Mouse (Mus musculus) kidney, embryonic 16.5 days (tissue): ENCODE measurements around the gene Rbfox3. TPM values are rescaled to one million over a fixed set of nuclear protein-coding genes. Genes with fewer than 3 reads are reported as not detected.

Experiments used
- ATAC-seq: fragments of 200-750 bp; cut with Nextera tagmentation; 2 replicates; pipeline ENCODE4 v1.8.0; 2017; ENCODE audit warnings: moderate TSS enrichment; ENCODE audit not compliant: low FRiP score, low TSS enrichment
- H3K27ac ChIP-seq: fragments of 300-500 bp; sonication (generic); 2 replicates; pipeline ENCODE4 v1.5.1; 2014; ENCODE audit warnings: low read length
- H3K27me3 ChIP-seq: fragments of 300-500 bp; sonication (generic); 2 replicates; pipeline ENCODE4 v1.6.1; 2014; ENCODE audit warnings: low read length, control low read depth, mixed read lengths; ENCODE audit not compliant: insufficient read depth
- H3K36me3 ChIP-seq: fragments of 300-500 bp; sonication (generic); 2 replicates; pipeline ENCODE4 v1.6.1; 2014; ENCODE audit warnings: low read length, control low read depth, mixed read lengths; ENCODE audit not compliant: insufficient read depth
- H3K4me1 ChIP-seq: fragments of 300-500 bp; sonication (generic); 2 replicates; pipeline ENCODE4 v1.6.1; 2014; ENCODE audit warnings: low read length, control low read depth, mixed read lengths; ENCODE audit not compliant: insufficient read depth
- H3K4me2 ChIP-seq: fragments of 300-500 bp; sonication (generic); replicated peaks from 2 replicates; pipeline ENCODE4 v1.6.1; 2014; ENCODE audit warnings: low read depth, low read length
- H3K4me3 ChIP-seq: fragments of 300-500 bp; sonication (generic); 2 replicates; pipeline ENCODE4 v1.5.1; 2014; ENCODE audit warnings: mild to moderate bottlenecking, low read length
- H3K9ac ChIP-seq: fragments of 300-500 bp; sonication (generic); replicated peaks from 2 replicates; pipeline ENCODE4 v1.6.1; 2014; ENCODE audit warnings: low read length
- H3K9me3 ChIP-seq: fragments of 300-500 bp; sonication (generic); 2 replicates; pipeline ENCODE4 v1.6.1; 2016; ENCODE audit warnings: low read length, control low read depth
- WGBS: fragments of 180-500 bp; shearing (Covaris S2); extraction: QIAGEN DNeasy Blood & Tissue Kit; methylation state at CpG from one replicate; pipeline ENCODE4 v1.1.7; 2014; 5-methylcytosine and 5-hydroxymethylcytosine counted together
- polyA plus RNA-seq: library from polyadenylated mRNA; unstranded; fragments of >200 nt; fragmentation: Nextera tagmentation; extraction: Ambion mirVana; gene quantifications from 2 replicates; pipeline ENCODE4 v1.2.1, GENCODE M21; 2015

The Rbfox3 gene
- polyA plus RNA-seq, 1 experiment from 2014 or later = 1.0 TPM

DNA sequence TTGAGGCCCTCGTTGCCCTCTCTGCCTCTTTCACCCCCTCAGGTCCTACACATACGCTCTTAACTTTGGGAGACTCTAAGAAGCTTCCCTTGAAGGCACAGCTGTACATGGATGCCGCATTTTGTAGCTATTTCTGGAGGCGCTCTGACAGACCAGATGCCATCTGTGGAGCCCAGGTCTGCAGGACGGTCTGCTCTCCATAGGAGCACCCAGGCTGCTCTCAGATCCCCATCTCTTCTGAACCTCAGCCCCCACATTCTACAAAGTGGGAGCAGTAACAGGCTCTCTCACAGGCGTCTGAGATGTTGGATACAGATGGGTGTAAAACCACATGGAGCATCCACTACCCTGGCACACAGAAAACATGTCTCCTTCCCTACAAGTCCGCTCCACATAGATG is 218.1 kb downstream of the Rbfox3 start:
- WGBS = 83% methylated on average over 7 of the region's 7 CpGs

DNA sequence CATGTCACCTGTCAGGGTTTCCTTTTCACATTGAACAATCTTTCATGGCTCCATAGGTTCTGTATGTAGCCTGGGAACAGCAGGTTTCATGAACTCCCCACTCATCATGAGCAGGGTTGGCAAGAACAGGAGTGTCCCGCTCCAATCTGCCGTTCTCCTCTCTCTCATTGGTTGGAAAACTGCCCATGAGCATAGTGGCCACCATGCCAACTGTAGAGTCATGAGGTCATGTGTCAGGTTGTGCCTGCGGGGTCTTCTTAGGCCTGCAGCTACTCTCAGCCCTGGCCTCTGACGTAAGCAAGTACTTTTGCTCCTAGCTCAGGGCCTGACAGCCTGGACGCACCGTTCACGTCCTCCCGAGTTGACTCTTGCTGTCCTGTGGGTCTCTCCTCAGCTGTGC is 221.1 kb downstream of the Rbfox3 start:
- H3K27ac ChIP-seq = no peak overlapping the region
- H3K9ac ChIP-seq = no peak overlapping the region
- no peak for ATAC-seq
- H3K27me3 ChIP-seq = no peaks in the 10 kb centered on the region
- no peaks in the 10 kb centered on the region for H3K4me1 ChIP-seq
- no peak overlapping the region for H3K4me2 ChIP-seq
- H3K4me3 ChIP-seq = no peak overlapping the region
- no peaks in the 10 kb centered on the region for H3K9me3 ChIP-seq
- H3K36me3 ChIP-seq = no peaks in the 10 kb centered on the region
- 89% methylated on average over 8 of the region's 8 CpGs for WGBS

More for the DNA sequence above, 218.1 kb downstream of the Rbfox3 start:
- H3K4me3 ChIP-seq = no peak overlapping the region
- no peak overlapping the region for H3K27ac ChIP-seq
- no peaks in the 10 kb centered on the region for H3K9me3 ChIP-seq
- H3K4me2 ChIP-seq = no peak overlapping the region
- no peaks in the 10 kb centered on the region for H3K4me1 ChIP-seq
- no peaks in the 10 kb centered on the region for H3K36me3 ChIP-seq
- no peak overlapping the region for H3K9ac ChIP-seq
- no peaks in the 10 kb centered on the region for H3K27me3 ChIP-seq
- no peak for ATAC-seq

DNA sequence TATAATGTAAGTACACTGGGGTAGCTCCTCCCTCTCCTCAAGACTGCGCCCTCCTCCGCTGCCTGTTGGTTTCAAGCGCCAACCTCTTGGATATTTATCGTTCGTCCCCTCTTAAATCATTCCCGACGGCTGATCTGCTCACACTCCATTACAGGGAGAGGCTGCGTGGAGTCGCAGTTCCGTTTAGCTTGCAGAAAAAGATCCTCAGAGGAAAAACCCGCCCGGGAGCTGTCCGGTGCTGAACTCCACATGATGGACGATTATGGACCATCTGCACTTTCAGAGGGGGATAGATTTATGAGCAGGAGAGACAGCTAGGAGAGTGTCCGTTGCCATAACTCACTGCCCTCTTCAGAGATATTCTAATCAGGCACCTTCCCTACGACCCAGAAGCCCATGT is 226.0 kb downstream of the Rbfox3 start:
- H3K36me3 ChIP-seq = no peaks in the 10 kb centered on the region
- peaks cover 8% of the 10 kb centered on the region for H3K27me3 ChIP-seq
- H3K4me3 ChIP-seq = no peak overlapping the region
- H3K9ac ChIP-seq = no peak overlapping the region
- under 1% methylated on average over 16 of the region's 16 CpGs for WGBS
- H3K4me2 ChIP-seq = no peak overlapping the region
- H3K9me3 ChIP-seq = no peaks in the 10 kb centered on the region
- no peak for ATAC-seq
- H3K27ac ChIP-seq = no peak overlapping the region
- H3K4me1 ChIP-seq = no peaks in the 10 kb centered on the region

DNA sequence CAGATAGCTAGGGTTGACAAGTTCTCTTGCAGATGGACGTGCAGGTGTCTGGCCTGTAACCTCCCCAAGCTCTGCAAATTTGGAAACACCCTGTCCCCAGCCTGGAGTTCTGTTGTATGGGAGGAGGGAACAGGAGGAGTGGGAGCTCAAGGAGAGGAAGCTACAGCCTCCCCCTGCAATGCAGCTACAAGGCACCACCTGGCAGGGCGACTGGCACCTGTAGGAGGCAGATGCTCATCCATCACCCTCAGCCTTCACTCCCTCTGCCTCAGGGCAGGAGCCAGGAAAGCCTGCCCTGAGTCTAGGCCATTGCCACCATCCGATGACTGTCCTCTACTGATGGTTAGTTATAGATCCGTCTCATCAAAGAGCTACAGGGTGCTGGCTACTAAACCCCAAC is 226.7 kb downstream of the Rbfox3 start:
- H3K27ac ChIP-seq = no peak overlapping the region
- H3K4me1 ChIP-seq = no peaks in the 10 kb centered on the region
- H3K36me3 ChIP-seq = no peaks in the 10 kb centered on the region
- no peak overlapping the region for H3K4me2 ChIP-seq
- no peak overlapping the region for H3K4me3 ChIP-seq
- peaks cover 16% of the 10 kb centered on the region for H3K27me3 ChIP-seq
- 80% methylated on average over 4 of the region's 4 CpGs for WGBS
- no peaks in the 10 kb centered on the region for H3K9me3 ChIP-seq
- no peak for ATAC-seq
- H3K9ac ChIP-seq = no peak overlapping the region

DNA sequence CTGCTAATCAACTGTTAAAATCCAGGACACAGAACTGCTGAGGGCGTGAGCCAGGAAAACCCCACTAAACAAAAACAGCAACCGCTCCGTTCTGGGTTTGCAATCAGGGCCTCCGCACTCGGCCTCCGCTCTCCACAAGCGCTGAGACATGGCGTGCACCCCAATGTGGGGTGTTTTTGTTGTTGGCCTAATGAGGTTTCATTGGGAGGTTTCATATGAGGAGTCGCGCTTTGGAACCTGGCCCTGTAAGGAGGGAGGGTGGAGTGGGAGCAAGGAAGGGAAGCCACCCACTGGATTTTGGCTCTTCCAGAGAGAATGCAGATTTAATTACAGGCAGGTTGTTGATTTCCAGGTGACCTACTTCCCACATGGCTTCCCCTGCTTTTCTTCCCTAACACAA is 230.7 kb downstream of the Rbfox3 start:
- Histone ChIP-seq H3K27me3 (peaks cover 37% of the 10 kb centered on the region), H3K4me2 (no peak overlapping the region), H3K27ac (no peak overlapping the region), H3K36me3 (no peaks in the 10 kb centered on the region), H3K9ac (no peak overlapping the region), H3K4me3 (no peak overlapping the region), H3K9me3 (no peaks in the 10 kb centered on the region), H3K4me1 (no peaks in the 10 kb centered on the region)
- WGBS = 68% methylated on average over 10 of the region's 10 CpGs
- ATAC-seq = no peak

DNA sequence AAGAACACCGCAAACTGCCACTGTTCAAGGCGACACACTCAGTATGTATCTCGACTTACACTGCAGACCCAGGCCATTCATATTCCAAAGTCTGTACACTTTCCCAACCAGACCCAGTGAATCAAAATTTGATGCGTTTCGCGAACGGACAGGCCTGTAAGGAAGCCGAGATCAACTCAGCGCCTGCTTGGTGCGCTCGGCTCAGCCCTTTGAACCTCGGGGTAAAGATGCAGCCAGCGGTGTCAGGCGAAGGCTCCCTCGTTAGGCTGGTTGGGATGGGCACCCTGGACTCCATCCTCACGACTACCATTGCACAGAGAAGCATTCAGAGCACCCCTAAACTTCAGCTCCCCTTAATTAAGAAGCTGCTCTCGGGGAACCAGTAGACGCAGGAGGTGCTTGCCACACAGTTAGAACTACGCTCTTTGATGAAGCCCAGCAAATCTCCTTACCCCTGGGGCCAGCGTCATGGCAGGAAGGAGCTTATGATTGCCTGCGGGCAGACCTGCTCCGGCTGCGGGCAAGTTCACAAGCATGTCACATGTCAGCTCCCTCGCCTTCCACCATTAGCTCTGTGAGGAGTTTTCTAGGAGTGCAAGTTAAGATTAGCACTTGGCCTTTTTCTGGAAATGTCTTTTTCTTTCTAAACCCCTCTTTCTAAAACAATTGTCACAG is 231.5 kb downstream of the Rbfox3 start:
- no peaks in the 10 kb centered on the region for H3K36me3 ChIP-seq
- no peaks in the 10 kb centered on the region for H3K4me1 ChIP-seq
- ATAC-seq = no peak
- no peaks in the 10 kb centered on the region for H3K9me3 ChIP-seq
- no peak overlapping the region for H3K4me2 ChIP-seq
- no peak overlapping the region for H3K27ac ChIP-seq
- H3K27me3 ChIP-seq = peaks cover 37% of the 10 kb centered on the region
- no peak overlapping the region for H3K9ac ChIP-seq
- WGBS = 72% methylated on average over 24 of the region's 24 CpGs
- no peak overlapping the region for H3K4me3 ChIP-seq

DNA sequence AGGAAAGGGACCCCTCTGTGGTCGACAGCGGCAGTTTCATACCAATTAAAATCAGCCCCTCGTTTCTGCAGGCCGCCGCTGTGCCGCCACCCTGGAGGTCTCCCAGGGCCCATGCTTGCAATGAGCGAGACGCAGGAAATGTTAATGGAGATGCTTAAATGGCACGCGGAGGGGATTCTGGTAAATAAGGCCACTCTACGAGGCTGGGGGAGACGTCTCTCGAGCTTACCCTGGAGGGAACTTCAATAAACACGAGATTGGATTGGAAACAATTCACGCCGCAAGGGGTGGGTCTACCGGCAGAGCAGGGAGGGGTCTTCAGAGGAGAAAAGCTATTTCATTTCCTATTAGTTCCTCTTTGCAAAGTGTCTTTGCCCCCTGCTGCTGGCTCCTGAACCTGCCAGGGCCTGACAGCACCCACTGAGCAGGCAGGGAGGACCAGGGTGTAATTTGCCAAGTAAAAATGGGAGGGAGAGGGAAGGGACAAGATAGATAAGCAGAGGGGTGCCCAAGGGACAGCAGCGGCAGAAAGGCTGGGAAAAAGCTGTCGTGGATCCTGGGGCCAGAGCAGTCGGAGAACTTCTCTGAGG is 232.8 kb downstream of the Rbfox3 start:
- Histone ChIP-seq H3K36me3 (no peaks in the 10 kb centered on the region), H3K4me3 (no peak overlapping the region), H3K9me3 (no peaks in the 10 kb centered on the region), H3K27ac (no peak overlapping the region), H3K9ac (no peak overlapping the region), H3K27me3 (peaks cover 37% of the 10 kb centered on the region), H3K4me2 (no peak overlapping the region), H3K4me1 (no peaks in the 10 kb centered on the region)
- no peak for ATAC-seq
- WGBS = 38% methylated on average over 20 of the region's 20 CpGs

DNA sequence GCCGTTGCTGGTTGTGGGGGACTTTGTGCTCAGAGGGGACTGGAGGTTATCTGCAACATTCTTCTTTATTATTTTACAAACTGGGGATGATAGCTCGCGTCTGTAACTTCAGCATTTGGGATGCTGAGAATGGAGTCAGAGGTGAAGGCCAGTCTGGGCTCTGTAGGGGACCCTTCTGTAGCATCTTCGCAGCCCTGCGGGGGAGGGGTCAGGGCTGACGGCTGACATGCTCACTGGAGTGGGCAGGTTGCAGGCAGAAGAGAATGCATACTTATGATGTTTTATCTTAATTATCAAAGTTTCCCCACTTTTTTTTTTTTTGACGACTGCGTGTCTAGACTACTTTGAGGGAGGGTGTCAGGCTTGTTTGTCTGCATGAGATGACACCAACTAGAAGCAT is 234.1 kb downstream of the Rbfox3 start:
- no peak overlapping the region for H3K4me3 ChIP-seq
- H3K27ac ChIP-seq = no peak overlapping the region
- H3K4me2 ChIP-seq = no peak overlapping the region
- peaks cover 37% of the 10 kb centered on the region for H3K27me3 ChIP-seq
- H3K9ac ChIP-seq = no peak overlapping the region
- no peaks in the 10 kb centered on the region for H3K9me3 ChIP-seq
- H3K4me1 ChIP-seq = no peaks in the 10 kb centered on the region
- no peaks in the 10 kb centered on the region for H3K36me3 ChIP-seq
- no peak for ATAC-seq
- 54% methylated on average over 8 of the region's 8 CpGs for WGBS

DNA sequence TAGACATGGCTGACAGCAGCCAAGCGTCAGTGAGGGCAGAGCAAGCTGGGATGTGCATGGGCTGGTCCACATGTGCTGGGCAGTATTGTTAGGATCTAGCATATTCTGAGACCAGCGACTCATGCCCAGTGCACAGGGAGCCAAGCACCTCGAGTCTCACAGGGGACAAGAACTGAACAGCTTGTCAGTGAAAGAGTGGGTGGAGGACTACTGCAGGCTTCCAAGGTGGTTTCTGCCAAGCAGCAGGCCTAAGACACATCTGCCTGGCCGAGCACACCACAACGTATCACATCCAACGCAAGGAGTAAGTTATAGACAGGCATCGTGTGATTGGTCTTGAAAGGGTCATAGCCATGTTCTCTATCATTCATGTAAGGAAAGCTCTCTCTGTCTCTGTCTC is 235.0 kb downstream of the Rbfox3 start:
- WGBS = 80% methylated on average over 7 of the region's 7 CpGs

DNA sequence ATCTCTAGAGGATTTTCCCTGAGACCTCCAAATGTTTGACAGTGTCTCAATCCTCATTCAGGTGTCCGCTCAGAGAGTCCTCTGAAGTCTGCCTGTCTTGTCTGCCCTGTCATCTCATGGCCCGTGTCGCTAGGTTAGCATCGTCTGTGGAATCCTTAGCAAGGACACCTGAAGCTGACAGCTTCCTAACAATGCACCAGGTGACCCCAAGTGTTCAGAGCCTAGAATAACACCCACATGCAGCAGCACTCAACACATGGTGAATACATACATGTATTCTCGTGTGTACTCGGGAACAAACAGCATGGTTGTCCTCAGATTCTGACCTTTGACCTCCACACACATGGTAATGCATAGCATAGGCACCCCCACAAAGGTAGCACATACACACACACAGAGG is 239.4 kb downstream of the Rbfox3 start:
- 79% methylated on average over 6 of the region's 6 CpGs for WGBS
- Histone ChIP-seq H3K27ac (no peak overlapping the region), H3K9me3 (no peaks in the 10 kb centered on the region), H3K9ac (no peak overlapping the region), H3K27me3 (no peaks in the 10 kb centered on the region), H3K4me2 (no peak overlapping the region), H3K4me3 (no peak overlapping the region), H3K4me1 (no peaks in the 10 kb centered on the region), H3K36me3 (no peaks in the 10 kb centered on the region)
- ATAC-seq = no peak

More for the DNA sequence above, 235.0 kb downstream of the Rbfox3 start:
- Histone ChIP-seq H3K9ac (no peak overlapping the region), H3K9me3 (no peaks in the 10 kb centered on the region), H3K36me3 (no peaks in the 10 kb centered on the region), H3K4me2 (no peak overlapping the region), H3K27ac (no peak overlapping the region), H3K27me3 (peaks cover 37% of the 10 kb centered on the region), H3K4me1 (no peaks in the 10 kb centered on the region), H3K4me3 (no peak overlapping the region)
- ATAC-seq = no peak
